Mouse (Mus musculus): Measurements from ENCODE around the gene Psmd2.

DNA sequence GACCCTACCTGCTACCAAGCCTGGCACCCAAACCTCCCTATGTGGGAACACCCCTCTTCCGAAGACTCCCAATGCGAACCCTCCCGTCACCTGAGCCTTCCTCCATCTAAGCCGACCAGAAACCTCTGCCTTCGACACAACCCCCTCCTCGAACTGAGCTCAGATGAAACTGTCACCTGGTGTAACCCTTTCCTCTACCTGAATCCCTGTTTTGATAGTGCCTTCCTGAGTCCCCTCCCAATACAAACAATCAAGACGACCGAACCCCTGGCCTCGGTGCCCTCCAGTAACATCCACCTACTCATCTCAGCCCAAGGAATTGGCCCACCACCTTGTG is 31.1 kb upstream of the Psmd2 start:
- TF ChIP-seq CTCF (IDR thresholded peaks at IDR 0.05; ENCODE audit: insufficient read depth, low read depth, low read length) = no peak
- TF ChIP-seq POLR2A (IDR thresholded peaks at IDR 0.05; ENCODE audit: insufficient read depth, low read depth, low read length) = no peak; the same call in 1 of the 2 replicates

Data from olfactory bulb, adult 2 months (tissue).